Mouse (Mus musculus) layer of hippocampus, adult 2 months (tissue): ENCODE data around the gene Hoxd4. TPM values are rescaled to one million over a fixed set of nuclear protein-coding genes. Genes with fewer than 3 reads are reported as not detected.

Experiments
- DNase-seq, 2 experiments: peaks; one replicate each; pipeline ENCODE4 v3.0.0; 2022; ENCODE audit warnings: low spot score in 2 of 2
- H3K27ac ChIP-seq: fragments of 200-600 bp; 2 replicates; pipeline ENCODE4 v1.8.1; 2022
- H3K4me3 ChIP-seq: fragments of 200-600 bp; 2 replicates; pipeline ENCODE4 v1.8.1; 2022; ENCODE audit warnings: mild to moderate bottlenecking
- CTCF ChIP-seq: fragments of 200-600 bp; conservative IDR thresholded peaks from 2 replicates; pipeline ENCODE4 v1.8.1; 2022; ENCODE audit warnings: antibody characterized with exemption, mild to moderate bottlenecking, moderate library complexity
- total RNA-seq, 2 experiments: library from RNA; stranded (reverse); gene quantifications; 2 replicates each; pipeline ENCODE4 v1.2.3; 2021

The Hoxd4 gene
- total RNA-seq, 2 experiments from 2014 or later: not detected

DNA sequence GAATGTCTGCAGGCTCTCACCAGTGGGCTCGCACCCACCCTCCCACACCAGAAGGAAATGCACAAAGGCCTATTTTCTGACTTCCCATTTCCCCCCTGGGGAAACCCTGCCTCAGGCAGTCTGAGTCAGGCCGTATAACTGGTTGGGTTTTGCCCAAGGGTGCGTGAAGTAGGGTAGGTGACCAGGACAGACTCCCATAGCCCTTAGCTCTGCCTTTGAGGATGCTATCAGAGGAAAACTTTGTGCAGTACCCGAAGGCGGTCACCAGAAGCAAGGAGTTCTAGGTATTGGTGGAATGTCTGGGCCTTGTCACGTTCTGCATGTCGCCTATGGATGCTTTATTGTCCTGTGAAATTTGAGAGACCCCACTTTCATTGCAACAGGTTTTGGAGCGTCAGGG is 11.2 kb downstream of the Hoxd4 start:
- no peak for DNase-seq
- no peak for TF ChIP-seq CTCF
- no peak overlapping the region for H3K27ac ChIP-seq

DNA sequence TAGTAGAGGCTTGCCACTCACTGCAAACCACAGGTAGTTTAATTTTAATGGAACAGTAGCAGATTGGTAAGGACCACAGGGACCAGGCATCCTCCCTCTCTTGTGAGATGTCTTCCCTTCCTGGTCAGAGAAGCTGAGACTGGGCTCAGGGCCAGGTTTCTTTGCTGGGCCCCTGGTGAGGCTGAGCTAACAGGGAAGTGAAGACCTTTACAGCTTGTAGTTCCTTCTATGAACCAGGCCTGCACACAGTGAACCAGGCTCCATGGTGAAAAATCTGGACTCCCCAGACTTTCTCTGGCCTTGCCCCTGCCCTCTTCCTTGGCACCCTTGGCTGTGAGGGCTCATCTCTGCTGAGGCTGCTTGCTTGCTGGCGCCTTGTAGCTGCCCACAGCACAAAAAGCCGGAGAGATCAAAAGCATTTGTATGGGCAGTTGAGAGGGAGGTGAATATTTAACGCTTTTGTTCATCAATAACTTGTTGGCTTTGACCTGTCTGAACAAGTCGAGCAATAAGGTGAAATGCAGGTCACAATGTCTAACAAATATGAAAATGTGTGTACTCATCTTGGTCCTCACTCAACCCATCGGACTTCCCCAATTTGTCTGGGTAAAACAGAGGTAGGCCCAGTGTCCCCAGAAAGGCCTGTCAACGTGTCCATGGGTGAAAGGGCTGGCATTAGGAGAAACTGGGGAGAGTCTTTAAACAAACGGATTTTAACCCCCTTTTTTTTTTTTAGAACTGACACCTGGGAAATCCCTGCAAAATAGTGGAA is 12.7 kb downstream of the Hoxd4 start:
- Histone ChIP-seq H3K27ac (no peak overlapping the region), H3K4me3 (no peak overlapping the region)
- DNase-seq: no peak
- no peak for TF ChIP-seq CTCF

More for the DNA sequence above, 11.2 kb downstream of the Hoxd4 start:
- no peak overlapping the region for H3K4me3 ChIP-seq

DNA sequence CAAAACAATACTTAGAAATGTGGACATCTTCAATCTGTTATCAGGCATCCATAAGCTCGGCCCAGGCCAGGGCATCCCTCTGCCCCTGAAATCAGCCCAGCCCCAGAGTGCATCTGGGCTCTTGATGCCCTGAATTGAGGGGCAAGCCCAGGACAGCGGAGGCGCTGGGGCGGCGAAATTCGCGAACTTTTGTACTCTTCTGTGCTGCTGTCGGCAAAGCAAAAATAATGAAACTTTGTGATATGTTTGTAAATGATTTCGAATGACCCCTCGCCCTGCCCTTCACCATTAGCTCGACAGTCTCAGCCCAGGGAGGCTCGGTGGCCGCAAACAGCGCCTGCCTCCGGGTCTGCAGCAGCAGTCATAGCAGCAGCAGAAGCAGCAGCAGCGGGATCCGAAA is 13.4 kb downstream of the Hoxd4 start:
- H3K4me3 ChIP-seq: no peak overlapping the region
- no peak for TF ChIP-seq CTCF
- DNase-seq: no peak
- H3K27ac ChIP-seq: no peak overlapping the region

DNA sequence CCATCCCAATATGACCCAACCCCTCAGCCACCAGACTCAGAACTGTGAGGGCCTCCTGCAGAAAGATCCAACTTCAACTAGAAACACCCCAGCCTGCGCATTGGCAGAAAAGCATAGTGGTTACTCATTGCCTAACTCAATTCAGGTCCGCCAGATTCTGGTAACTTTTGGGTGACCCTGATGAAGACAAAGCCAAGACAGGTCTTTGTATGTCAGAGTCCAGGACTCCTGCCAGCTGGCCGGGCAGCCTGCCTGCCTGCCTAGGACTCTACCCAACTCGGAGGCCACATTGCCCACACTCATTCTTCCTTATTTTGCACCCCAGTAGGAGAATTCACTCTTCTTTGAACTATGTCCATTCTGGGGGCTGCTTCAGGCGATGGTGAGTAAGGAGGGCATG is 14.8 kb downstream of the Hoxd4 start, which contains the start of gene Gm28230:
Gene Gm28230, plus strand, starts transcription at position 178 of the 400 bp plus-strand sequence.
- DNase-seq: no peak
- no peak for TF ChIP-seq CTCF
- Histone ChIP-seq H3K27ac (no peak within 1 kb of the TSS), H3K4me3 (no peak within 1 kb of the TSS)

DNA sequence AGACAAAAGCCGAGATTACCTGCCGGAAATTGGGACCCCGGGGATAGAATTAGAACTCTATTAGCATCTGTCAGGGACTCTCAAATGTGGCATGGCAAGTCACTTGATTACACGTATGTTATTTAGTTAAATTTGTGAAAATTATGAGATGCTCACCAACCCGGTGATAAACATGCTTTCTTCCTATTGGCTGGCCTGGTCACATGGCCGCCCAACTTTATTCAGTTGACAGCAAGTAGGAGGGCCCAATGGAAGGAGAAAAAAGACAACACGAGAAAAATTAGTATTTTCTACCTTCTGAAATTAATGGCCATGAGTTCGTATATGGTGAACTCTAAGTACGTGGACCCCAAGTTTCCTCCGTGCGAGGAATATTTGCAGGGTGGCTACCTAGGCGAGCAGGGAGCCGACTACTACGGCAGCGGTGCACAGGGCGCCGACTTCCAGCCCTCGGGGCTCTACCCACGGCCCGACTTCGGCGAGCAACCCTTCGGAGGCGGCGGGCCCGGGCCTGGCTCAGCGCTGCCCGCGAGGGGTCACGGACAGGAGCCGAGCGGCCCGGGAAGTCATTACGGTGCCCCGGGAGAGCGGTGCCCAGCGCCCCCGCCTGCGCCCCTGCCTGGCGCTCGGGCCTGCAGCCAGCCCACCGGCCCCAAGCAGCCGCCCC is 15.4 kb downstream of the Hoxd4 start:
- no peak for TF ChIP-seq CTCF
- Histone ChIP-seq H3K4me3 (no peak overlapping the region), H3K27ac (no peak overlapping the region)
- no peak for DNase-seq

DNA sequence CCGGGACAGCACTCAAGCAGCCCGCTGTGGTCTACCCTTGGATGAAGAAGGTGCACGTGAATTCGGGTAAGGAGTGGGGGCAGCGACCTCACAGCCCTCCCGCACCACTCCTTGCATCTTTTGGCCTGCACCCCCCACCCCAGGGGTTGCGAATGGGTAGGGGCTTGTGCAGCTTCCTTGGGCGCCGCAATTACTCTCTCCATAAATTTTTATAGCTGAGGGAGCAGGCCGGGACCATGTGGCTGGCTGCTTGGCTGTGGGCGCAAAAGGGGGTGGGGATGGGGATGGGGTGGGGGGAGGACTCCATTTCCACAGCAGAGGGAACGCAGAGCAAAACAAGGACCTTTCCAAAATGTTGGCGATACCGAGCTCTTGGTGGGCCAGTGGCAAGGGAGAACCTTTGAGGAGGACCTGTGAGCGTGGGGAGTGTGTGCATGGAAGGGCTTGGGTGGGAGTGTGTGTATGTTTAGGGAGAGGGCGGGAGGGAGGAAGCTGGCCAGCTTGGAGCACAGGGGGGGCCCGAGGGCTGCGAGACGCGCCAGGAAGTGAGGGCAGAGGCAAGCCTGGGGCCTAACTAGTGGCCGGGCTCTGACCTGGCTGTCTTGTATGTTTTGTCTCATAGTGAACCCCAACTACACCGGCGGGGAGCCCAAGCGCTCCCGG is 16.0 kb downstream of the Hoxd4 start:
- Histone ChIP-seq H3K27ac (no peak overlapping the region), H3K4me3 (no peak overlapping the region)
- DNase-seq: no peak
- no peak for TF ChIP-seq CTCF

DNA sequence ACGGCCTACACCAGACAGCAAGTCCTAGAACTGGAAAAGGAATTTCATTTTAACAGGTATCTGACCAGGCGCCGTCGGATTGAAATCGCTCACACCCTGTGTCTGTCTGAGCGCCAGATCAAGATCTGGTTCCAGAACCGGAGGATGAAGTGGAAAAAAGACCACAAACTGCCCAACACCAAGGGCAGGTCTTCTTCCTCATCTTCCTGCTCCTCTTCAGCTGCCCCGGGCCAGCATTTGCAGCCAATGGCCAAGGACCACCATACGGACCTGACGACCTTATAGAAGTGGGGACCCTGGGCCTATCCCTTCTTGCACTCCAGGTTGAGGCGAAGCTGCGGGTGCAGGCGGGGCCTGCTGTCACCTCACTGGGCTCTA is 16.6 kb downstream of the Hoxd4 start:
- H3K4me3 ChIP-seq: no peak overlapping the region
- TF ChIP-seq CTCF: no peak
- DNase-seq: no peak
- no peak overlapping the region for H3K27ac ChIP-seq

DNA sequence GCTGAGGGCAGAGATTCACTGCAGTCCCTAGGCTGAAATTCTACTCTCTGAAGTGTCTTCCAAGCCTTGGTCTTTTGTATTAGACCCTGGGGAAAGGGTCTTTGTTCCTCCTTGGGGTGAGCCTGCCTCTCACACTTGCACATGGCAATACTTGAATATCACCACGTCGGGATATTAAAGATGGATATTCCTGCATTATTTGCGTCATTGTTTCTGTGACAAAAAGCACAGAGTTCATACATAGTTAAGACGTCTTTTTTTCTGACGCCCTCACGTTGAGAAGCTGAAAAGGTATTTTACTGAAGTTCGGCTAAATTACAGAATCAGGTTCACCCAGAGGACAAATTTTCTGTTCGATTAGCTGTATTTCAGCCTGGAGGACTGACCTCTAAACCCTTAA is 18.6 kb downstream of the Hoxd4 start:
- TF ChIP-seq CTCF: no peak
- no peak overlapping the region for H3K27ac ChIP-seq
- H3K4me3 ChIP-seq: no peak overlapping the region
- no peak for DNase-seq

DNA sequence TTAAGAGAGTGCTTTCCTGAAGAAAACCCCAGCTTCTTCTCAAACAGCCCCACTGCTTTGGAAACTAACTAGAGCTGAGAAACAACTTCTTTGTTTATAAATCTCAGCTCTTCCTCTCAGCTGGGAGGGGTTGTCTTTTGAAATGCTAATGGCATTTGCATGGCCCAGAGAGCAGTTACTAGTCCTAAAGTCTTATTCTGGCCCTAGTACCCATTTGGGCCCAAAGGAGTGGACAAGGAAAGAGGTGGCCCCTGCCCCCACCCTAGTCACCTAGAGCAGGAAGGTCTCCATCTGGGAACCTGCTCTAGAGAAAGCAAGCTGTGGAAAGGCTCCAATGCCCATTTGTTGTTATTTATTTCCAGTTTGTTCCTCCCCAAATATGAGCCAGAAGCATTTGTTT is 19.3 kb downstream of the Hoxd4 start:
- no peak for TF ChIP-seq CTCF
- DNase-seq: no peak
- H3K27ac ChIP-seq: no peak overlapping the region
- no peak overlapping the region for H3K4me3 ChIP-seq

DNA sequence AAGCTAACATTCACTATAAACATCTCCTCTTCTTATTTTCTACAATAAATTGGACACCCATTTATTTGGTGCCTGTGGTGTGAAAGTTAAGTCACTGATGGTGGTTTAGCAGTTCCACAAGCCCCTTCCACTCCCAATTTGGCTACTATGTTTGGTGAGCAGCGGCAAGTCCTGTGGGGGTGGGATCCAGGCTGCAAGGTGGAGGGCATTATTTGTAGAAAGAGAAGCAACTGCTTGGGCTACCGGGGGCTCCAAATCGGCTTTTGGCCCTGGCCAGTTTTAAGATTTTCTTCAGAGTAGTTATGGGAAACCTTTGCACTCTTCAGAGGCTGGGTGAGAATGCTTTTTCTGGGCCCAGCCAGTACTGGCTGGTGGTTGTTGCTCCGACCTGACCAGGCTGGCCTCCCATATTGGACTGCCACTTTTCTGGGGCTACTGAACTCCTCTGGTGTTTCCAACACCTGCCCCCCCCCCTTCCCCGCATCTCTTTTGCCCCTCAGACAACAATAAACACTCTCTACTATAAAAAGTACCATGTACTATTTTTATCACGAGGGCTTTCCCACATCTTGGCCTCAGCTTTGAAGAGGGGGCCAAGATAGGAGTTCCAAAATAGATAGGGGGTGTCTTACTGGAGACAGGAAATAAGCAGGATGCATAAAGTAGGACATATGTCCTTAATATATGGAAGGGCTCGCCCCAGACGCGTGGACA is 20.2 kb downstream of the Hoxd4 start:
- TF ChIP-seq CTCF: no peak
- no peak for DNase-seq
- H3K4me3 ChIP-seq: no peak overlapping the region
- H3K27ac ChIP-seq: no peak overlapping the region

DNA sequence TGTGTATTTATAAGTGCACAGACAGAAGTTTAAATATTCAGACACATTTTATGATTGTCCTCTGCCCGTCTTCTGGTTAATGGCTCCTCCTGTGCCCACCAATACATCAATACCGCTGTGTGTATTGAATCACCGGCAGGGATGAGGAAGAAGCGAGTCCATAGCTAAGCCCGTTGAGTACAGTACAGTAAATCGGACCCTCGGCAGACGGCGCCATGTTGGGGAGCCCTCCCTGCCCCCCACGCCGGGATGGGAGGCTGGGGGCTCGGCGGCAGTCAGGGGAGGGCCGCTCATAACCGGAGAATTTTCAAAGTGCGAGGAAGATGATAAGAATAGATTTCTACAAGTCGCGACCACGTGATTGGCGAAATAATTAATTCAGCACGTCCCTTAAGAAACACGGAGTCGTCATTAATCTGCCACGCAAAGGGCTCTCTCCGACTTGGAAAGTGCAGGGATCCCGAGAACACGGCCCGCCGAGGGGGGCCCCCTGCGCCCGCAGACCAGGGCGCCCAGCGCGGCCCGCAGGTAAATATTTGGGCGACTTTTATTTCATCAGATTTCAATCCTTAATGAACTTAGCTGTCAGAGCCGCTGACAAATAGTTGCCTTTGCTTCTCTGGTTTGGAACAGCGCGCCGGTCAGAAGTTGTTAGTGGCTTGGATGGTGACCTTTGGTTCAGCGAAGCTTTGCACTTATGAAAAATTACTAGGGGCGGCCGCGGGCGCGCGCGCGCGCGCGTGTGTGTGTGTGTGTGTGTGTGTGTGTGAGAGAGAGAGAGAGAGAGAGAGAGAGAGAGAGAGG is 21.0 kb downstream of the Hoxd4 start:
- DNase-seq: no peak
- no peak for TF ChIP-seq CTCF
- Histone ChIP-seq H3K27ac (no peak overlapping the region), H3K4me3 (no peak overlapping the region)

DNA sequence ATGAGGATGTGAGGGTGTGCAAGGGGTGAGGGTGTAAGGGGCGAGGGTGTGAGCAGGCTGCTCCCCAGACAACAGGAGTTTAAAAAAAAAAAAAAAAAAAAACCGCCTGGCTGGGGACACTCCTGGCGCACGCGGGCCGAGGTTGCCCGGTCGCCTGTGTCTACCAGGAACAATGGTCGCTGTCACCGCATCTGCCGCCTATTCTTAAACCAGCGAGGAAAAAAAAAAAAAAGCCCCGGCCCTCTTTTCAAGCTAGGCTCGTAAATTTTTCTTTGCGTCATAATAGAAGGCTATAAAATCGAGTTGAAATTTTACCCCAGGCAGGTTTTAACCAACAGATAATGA is 21.6 kb downstream of the Hoxd4 start:
- no peak for TF ChIP-seq CTCF
- Histone ChIP-seq H3K27ac (no peak overlapping the region), H3K4me3 (no peak overlapping the region)
- no peak for DNase-seq

DNA sequence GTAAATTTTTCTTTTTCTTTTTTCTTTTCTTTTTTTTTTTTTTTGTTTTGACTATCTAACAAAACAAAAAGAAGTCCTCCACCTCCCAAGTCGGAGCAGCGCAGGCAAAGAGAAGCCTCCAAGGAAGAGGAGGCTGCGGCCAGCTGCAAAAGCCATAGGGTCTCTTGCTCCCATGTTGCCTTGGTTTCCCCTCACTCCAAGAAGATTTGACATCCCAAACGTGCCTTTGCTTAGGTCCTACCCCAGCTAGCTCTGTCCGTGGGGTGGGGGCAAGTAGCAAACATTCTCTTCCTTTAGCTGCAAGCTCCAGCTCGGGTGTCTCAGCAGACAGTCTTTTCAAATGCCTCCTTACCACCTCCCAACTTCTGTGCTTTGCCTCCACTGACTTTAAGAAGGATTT is 22.0 kb downstream of the Hoxd4 start:
- Histone ChIP-seq H3K27ac (no peak overlapping the region), H3K4me3 (no peak overlapping the region)
- TF ChIP-seq CTCF: no peak
- no peak for DNase-seq
